Mouse (Mus musculus): Measurements from ENCODE around the gene Mllt10. TPM values are rescaled to one million over a fixed set of nuclear protein-coding genes. Genes with fewer than 3 reads are reported as not detected.

Gene Mllt10
- total and polyA plus RNA-seq, 2 experiments from 2014 or later = 27.4 to 31.3 TPM

DNA sequence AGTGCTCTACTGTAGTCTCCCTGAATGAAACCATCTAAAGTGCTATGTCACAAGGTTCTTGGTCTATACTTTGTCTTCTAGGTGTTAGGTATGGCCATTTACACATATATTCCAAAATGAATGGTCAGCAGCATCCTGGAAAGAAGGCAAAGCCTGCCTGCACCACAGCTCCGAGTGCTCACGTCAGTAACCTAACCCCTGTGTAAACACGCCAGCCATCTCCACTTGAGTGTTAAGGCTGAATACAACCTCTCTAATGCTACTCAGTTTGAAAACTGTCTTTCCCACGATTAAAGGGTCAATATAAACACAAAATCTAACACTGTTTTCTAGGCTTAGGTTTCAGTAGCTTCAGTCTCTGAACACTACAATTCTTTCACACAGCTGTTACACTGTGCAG, 176.1 kb downstream of the Mllt10 start:
- Histone ChIP-seq H3K4me3 (ENCODE audit: low read depth, low read length) (no peak overlapping the region), H3K27me3 (ENCODE audit: insufficient read depth, low read length) (no peaks in the 10 kb centered on the region), H3K9ac (no peak overlapping the region), H3K9me3 (ENCODE audit: low read length) (no peaks in the 10 kb centered on the region), H3K4me2 (ENCODE audit: low read depth) (no peak overlapping the region), H3K27ac (ENCODE audit: low read depth, low read length) (no peak overlapping the region), H3K4me1 (ENCODE audit: insufficient read depth) (no peaks in the 10 kb centered on the region), H3K36me3 (ENCODE audit: insufficient read depth) (no peaks in the 10 kb centered on the region)
- no peak for TF ChIP-seq CTCF (IDR thresholded peaks at IDR 0.05; ENCODE audit: low read depth)
- WGBS = 84% methylated on average over 4 of the region's 4 CpGs
- ATAC-seq = no peak
- DNase-seq = no peak

DNA sequence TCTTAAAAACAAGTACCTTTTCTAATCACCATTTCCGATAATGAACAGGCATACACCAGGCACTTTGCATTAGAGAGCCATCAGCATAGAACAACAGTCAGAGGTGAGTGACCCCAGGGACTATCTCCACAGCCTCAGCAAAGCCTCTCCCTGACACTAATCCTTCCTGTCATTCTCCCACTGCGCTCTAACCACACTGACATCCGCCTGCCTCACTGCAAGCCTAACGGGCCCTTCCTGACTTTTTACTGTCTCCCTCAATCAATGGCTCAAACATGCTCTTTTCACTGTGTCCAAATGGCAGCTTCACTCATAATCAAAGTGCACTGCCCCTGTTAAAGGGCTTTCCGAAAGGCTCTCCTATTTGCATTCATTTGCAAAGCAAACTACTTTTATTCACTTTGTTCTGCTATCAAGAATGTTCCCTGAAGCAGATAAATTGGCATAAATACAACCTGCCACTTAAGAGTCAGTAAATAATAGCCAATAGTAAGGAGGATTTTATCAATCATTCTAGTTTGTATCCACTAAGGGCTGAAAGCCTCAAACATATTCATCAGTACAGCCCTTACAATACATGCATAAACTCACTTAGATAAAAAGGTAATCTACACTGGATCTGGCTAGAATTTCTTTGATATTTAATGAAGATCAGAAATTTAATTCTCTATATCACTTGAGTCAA, 178.0 kb downstream of the Mllt10 start:
- Histone ChIP-seq H3K27ac (ENCODE audit: low read depth, low read length) (no peak overlapping the region), H3K9ac (no peak overlapping the region), H3K36me3 (ENCODE audit: insufficient read depth) (no peaks in the 10 kb centered on the region), H3K4me1 (ENCODE audit: insufficient read depth) (no peaks in the 10 kb centered on the region), H3K9me3 (ENCODE audit: low read length) (no peaks in the 10 kb centered on the region), H3K27me3 (ENCODE audit: insufficient read depth, low read length) (no peaks in the 10 kb centered on the region), H3K4me2 (ENCODE audit: low read depth) (no peak overlapping the region), H3K4me3 (ENCODE audit: low read depth, low read length) (no peak overlapping the region)
- no peak for DNase-seq
- 9% methylated on average over 5 of the region's 5 CpGs for WGBS
- no peak for ATAC-seq
- no peak for TF ChIP-seq CTCF (IDR thresholded peaks at IDR 0.05; ENCODE audit: low read depth)

DNA sequence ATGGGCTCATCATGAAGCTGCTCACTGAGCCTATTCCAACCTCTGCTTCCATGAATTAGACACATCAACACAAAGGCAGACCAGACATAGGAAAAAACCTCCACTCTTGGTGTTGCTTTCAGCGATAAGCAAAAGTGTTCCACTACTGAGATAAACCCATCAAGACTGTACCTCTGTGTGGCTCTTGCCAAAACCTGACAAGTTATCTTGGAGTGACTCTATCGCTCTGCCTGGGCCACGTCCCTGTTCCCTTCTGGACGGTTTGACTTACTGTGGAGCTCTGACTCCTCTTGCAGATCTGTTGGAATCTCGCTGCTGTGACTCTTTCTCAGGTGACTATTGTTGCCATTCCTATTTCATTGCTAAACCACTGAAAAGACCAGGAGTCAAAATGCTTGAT, 180.5 kb downstream of the Mllt10 start:
- 94% methylated on average over 5 of the region's 5 CpGs for WGBS
- TF ChIP-seq CTCF (IDR thresholded peaks at IDR 0.05; ENCODE audit: low read depth) = no peak
- Histone ChIP-seq H3K27ac (ENCODE audit: low read depth, low read length) (no peak overlapping the region), H3K4me1 (ENCODE audit: insufficient read depth) (no peaks in the 10 kb centered on the region), H3K27me3 (ENCODE audit: insufficient read depth, low read length) (no peaks in the 10 kb centered on the region), H3K4me3 (ENCODE audit: low read depth, low read length) (no peak overlapping the region), H3K36me3 (ENCODE audit: insufficient read depth) (no peaks in the 10 kb centered on the region), H3K4me2 (ENCODE audit: low read depth) (no peak overlapping the region), H3K9me3 (ENCODE audit: low read length) (no peaks in the 10 kb centered on the region), H3K9ac (no peak overlapping the region)
- ATAC-seq (no peak), DNase-seq (no peak)

DNA sequence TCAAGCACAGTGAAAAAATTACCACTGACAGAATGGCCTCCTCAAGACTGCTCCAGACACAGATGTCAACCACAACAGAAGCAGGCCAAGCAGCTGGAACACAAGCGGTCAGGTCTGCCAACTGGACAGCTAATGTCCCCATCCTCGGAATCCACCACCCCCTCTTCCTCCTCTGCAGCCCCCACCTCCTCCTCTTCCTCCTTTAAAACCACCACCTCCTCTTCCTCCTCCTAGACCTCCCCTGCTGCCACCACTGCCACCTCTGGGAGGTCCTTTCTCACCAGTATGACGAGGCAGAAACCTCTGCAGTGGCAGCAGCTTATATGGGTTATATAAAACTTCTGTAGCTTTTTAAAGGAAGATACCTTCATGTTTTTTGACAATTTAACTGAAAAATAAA, 194.2 kb downstream of the Mllt10 start:
- H3K27ac ChIP-seq (ENCODE audit: low read depth, low read length) = no peak overlapping the region
- no peak for ATAC-seq
- H3K9me3 ChIP-seq (ENCODE audit: low read length) = no peaks in the 10 kb centered on the region
- H3K4me3 ChIP-seq (ENCODE audit: low read depth, low read length) = no peak overlapping the region
- WGBS = 93% methylated on average over 3 of the region's 3 CpGs
- H3K27me3 ChIP-seq (ENCODE audit: insufficient read depth, low read length) = no peaks in the 10 kb centered on the region
- H3K4me1 ChIP-seq (ENCODE audit: insufficient read depth) = no peaks in the 10 kb centered on the region
- no peak for DNase-seq
- TF ChIP-seq CTCF (IDR thresholded peaks at IDR 0.05; ENCODE audit: low read depth) = no peak
- no peak overlapping the region for H3K4me2 ChIP-seq (ENCODE audit: low read depth)
- peaks cover 5% of the 10 kb centered on the region; the same call in 1 of the 2 replicates for H3K36me3 ChIP-seq (ENCODE audit: insufficient read depth)
- no peak overlapping the region for H3K9ac ChIP-seq

Small RNA genes within 50 kb of the gene (microRNA-seq; reads per million reads assigned to microRNA genes)
- gene Gm23638 (0 reads per million in 2 experiments), gene Mir7655 (2.1 to 2.7 reads per million in 2 experiments)

Other genes starting within 250 kb of the Mllt10 start
- gene H2al2a, start 58.3 kb upstream of the Mllt10 start, total RNA-seq (2014; rRNA removed) = not detected in 2 replicates
- gene H2al2a, start 58.3 kb upstream of the Mllt10 start, polyA plus RNA-seq (2015; fragmentation: Nextera tagmentation; extraction: Ambion mirVana) = not detected in 2 replicates
- gene A930004D18Rik, start 17.5 kb upstream of the Mllt10 start, total RNA-seq (2014; rRNA removed) = 2.6 and 3.5 TPM in 2 replicates
- 10.1 and 11.8 TPM in 2 replicates for gene A930004D18Rik, start 17.5 kb upstream of the Mllt10 start, polyA plus RNA-seq (2015; fragmentation: Nextera tagmentation; extraction: Ambion mirVana)
- gene Skida1, start 6.2 kb upstream of the Mllt10 start, total RNA-seq (2014; rRNA removed) = 11.4 and 12.6 TPM in 2 replicates
- 4.3 and 4.9 TPM in 2 replicates for gene Skida1, start 6.2 kb upstream of the Mllt10 start, polyA plus RNA-seq (2015; fragmentation: Nextera tagmentation; extraction: Ambion mirVana)